Mouse (Mus musculus) forebrain, postnatal 0 days (tissue): ENCODE data around the gene Inca1. TPM values are rescaled to one million over a fixed set of nuclear protein-coding genes. Genes with fewer than 3 reads are reported as not detected.
A peak's percentile ranks its signal among the peaks of the same experiment; 100 is the strongest.

Experiments used
- ATAC-seq: fragments of 200-750 bp; cut with Nextera tagmentation; 2 replicates; pipeline ENCODE4 v1.8.0; 2017; ENCODE audit warnings: mild to moderate bottlenecking, moderate library complexity
- DNase-seq: peaks from one replicate; pipeline ENCODE4 v3.0.0-alpha.2; 2015
- H3K27ac ChIP-seq: fragments of 300-500 bp; sonication (generic); 2 replicates; pipeline ENCODE4 v1.5.1; 2014; ENCODE audit warnings: low read depth, mild to moderate bottlenecking, antibody characterized with exemption, low read length, moderate library complexity, mixed read lengths
- H3K27me3 ChIP-seq: fragments of 300-500 bp; sonication (generic); 2 replicates; pipeline ENCODE4 v1.6.1; 2014; ENCODE audit warnings: mild to moderate bottlenecking, low read length, mixed read lengths; ENCODE audit not compliant: insufficient read depth
- H3K36me3 ChIP-seq: fragments of 300-500 bp; sonication (generic); 2 replicates; pipeline ENCODE4 v1.6.1; 2014; ENCODE audit warnings: mild to moderate bottlenecking, moderate library complexity; ENCODE audit not compliant: insufficient read depth
- H3K4me1 ChIP-seq: fragments of 300-500 bp; sonication (generic); 2 replicates; pipeline ENCODE4 v1.6.1; 2014; ENCODE audit warnings: antibody characterized with exemption; ENCODE audit not compliant: insufficient read depth
- H3K4me2 ChIP-seq: fragments of 300-500 bp; sonication (generic); 2 replicates; pipeline ENCODE4 v1.6.1; 2014; ENCODE audit warnings: low read depth, mild to moderate bottlenecking, moderate library complexity
- H3K4me3 ChIP-seq: fragments of 300-500 bp; sonication (generic); 2 replicates; pipeline ENCODE4 v1.5.1; 2014; ENCODE audit warnings: low read depth, low read length, mixed read lengths
- H3K9ac ChIP-seq: fragments of 300-500 bp; sonication (generic); 2 replicates; pipeline ENCODE4 v1.6.1; 2014; ENCODE audit warnings: mild to moderate bottlenecking
- H3K9me3 ChIP-seq: fragments of 300-500 bp; sonication (generic); 2 replicates; pipeline ENCODE4 v1.6.1; 2016; ENCODE audit warnings: low read length
- CTCF ChIP-seq: sonication (generic); IDR thresholded peaks from 2 replicates; pipeline ENCODE4 v1.5.1; 2016; ENCODE audit warnings: antibody characterized with exemption, control low read depth, low read depth
- WGBS: fragments of 180-500 bp; shearing (Covaris S2); extraction: QIAGEN DNeasy Blood & Tissue Kit; methylation state at CpG from one replicate; pipeline ENCODE4 v1.1.7; 2014; 5-methylcytosine and 5-hydroxymethylcytosine counted together
- polyA plus RNA-seq: library from polyadenylated mRNA; unstranded; fragments of >200 nt; fragmentation: Nextera tagmentation; extraction: Ambion mirVana; gene quantifications from 2 replicates; pipeline ENCODE4 v1.2.1, GENCODE M21; 2015
- total RNA-seq: library from RNA; depleted of rRNA; stranded (reverse); fragments of >200 nt; gene quantifications from 2 replicates; pipeline ENCODE4 v1.2.3, GENCODE M21; 2014; rRNA removed

Inca1 gene
- total RNA-seq: 0.62 and 0.69 TPM in 2 replicates
- 1.5 and 2.1 TPM in 2 replicates for polyA plus RNA-seq

DNA sequence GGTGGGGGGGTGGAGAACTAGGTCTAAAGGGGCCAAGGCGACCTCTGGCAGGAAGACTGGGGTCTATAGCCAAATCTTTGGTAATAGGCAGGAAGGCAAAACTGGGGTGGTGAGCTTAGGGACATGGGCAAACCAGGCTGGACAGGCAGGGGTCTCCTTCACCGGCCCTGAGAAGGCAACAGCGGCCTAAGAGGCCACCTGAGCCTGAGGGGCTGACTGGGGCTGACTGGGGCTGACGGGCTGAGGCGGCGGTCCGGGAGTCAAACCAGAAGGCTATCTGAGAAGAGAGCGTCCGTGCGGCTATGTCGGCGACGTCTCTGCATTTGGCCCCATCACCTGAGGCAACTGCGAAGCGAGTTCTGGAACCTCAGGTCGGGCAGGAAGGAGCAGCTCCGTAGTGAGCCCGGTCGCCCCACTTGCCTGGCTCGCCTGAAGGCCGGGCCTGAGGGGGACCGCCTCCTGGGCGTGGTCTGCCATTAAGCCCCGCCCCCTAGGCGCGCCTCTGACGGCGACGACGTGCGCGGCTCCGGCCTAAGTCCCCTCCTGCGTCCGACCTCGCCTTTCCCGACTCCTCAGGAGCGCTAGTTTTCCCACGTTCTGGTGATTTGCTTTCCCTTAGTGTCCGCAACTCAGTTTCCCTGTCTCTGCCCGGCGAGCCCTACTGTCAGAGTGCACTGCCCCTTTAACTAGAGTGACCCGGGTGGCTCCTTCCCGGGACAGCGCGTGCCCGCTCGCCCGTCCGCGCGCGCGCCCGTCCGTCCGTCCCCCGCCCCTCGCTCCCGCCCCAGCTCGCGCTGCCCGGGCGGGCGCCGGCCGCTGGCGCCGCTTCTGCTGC, at the start of gene Inca1, which contains the start of gene Kif1c:
Gene Inca1 (minus strand): TSS at position 434 of the 835 bp plus-strand sequence.
Gene Kif1c (plus strand): TSS at position 827 of the 835 bp plus-strand sequence.
- H3K4me1 ChIP-seq: peaks cover 8% of the 10 kb centered on the region; the same call in 1 of the 2 replicates
- H3K27ac ChIP-seq: peak within 1 kb of the TSS; percentile 75
- no peak for TF ChIP-seq CTCF
- no peaks in the 10 kb centered on the region for H3K9me3 ChIP-seq
- H3K27me3 ChIP-seq: no peaks in the 10 kb centered on the region
- H3K4me2 ChIP-seq: peak within 1 kb of the TSS; percentile 90
- peaks cover 20% of the 10 kb centered on the region for H3K36me3 ChIP-seq
- H3K4me3 ChIP-seq: peak within 1 kb of the TSS; percentile 91
- peak; percentile 99 for ATAC-seq
- peak within 1 kb of the TSS; percentile 80 for H3K9ac ChIP-seq
- WGBS: 3% methylated on average over 68 of the region's 69 CpGs
- peak; percentile 96 for DNase-seq

DNA sequence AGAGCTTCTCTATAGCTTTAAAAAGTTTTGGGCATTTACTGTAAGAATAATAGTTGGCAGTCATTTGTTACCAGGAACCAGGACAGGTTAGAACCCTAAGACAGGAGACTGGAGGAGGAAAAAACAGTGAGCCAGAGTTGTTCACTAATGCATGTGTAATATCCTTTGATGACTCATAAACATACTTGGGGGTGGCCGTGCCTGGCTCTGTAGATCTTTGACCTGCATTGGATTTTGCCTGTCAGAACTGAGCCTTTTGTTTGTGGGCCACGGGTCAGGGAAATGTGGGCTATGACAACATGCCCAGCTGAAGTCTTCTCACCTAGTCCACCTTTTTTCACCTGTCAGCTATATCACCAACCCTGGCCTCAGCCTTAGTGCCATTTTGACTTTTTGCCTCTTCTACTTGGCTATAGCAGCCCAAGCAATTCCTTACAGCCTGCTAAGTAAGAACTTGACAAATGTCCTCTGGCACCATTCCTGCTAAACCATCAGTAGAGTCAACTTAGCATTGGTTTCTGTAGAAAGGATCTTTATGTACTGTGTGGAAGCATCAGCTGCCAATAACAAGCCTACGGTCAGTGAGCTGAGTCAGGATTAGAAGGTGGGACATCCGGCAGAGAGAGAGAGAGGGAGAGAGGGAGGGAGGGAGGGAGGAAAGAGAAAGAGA, 48.1 kb upstream of the Inca1 start:
- Histone ChIP-seq H3K36me3 (no peaks in the 10 kb centered on the region), H3K27me3 (no peaks in the 10 kb centered on the region), H3K4me1 (no peaks in the 10 kb centered on the region), H3K9ac (no peak overlapping the region), H3K9me3 (no peaks in the 10 kb centered on the region), H3K4me2 (no peak overlapping the region), H3K4me3 (no peak overlapping the region), H3K27ac (no peak overlapping the region)
- no peak for TF ChIP-seq CTCF
- DNase-seq (no peak), ATAC-seq (no peak)
- 90% methylated on average over 4 of the region's 4 CpGs for WGBS

DNA sequence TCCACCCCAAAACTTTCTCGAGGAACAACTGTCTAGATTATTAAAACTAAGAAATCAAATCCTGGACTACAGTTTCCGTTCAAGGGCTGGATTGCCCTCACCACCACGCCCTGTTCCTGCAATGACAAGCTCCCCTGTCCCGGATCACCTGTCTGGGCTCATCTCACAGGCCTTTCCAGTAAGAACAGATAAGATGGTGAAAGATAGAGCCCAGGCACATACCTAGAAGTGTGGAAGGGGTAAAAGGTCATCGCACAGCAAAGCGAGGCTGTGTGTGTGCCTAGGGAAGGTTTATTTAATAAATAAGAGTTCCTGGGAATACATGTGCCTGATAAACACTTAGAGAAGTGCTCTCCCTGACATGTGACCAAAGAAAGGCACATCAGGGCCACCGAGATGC, 45.7 kb upstream of the Inca1 start:
- H3K27ac ChIP-seq: no peak overlapping the region
- WGBS: 88% methylated on average over 7 of the region's 7 CpGs
- no peaks in the 10 kb centered on the region for H3K4me1 ChIP-seq
- H3K4me2 ChIP-seq: no peak overlapping the region
- H3K9ac ChIP-seq: no peak overlapping the region
- TF ChIP-seq CTCF: no peak
- no peaks in the 10 kb centered on the region for H3K36me3 ChIP-seq
- H3K9me3 ChIP-seq: no peaks in the 10 kb centered on the region
- no peak for ATAC-seq
- H3K27me3 ChIP-seq: no peaks in the 10 kb centered on the region
- H3K4me3 ChIP-seq: no peak overlapping the region
- no peak for DNase-seq

DNA sequence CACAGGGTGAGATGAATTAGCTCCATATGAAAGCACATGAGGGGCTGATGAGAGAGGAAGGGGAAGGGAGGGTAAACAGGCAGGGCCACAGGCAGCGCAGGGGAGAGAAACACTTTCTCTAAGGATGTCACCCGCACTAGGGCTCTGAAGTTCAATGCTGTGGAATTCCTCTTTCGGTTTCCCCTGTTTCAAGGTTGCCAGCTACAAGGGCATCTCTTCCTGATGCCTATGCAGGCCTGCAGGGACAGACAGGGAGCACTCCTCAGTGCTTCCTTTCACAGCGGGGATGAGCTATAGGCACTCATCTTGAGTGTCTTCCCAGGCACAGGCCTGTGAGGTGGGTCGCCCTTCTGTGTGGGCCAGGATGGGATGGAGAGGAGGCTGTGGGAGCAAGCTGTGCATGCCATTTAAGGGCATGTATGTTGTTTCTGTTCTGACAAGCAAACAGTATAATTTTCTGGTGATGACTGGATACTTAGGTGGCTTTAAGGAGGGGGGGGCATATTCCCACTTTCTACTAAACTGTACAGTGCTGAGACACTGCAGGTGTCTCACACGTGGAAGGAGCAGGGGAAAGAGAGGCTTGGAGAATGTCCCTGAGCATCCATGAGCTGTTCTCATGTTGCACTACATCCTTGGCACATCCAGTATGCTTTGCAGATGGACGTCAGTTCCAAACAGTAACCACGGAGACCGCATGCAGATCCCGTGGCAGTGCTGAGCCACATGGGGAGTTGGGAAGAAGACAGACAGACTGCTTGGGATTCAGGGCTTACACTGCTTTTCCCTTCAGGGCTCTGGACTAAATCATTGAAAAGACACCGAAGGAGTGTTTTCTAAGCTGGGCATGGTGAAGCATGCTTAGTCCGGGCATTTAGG, 42.9 kb upstream of the Inca1 start:
- Histone ChIP-seq H3K4me1 (no peaks in the 10 kb centered on the region), H3K27ac (peak overlapping the region; percentile 15; the same call in 1 of the 2 replicates), H3K9ac (peak overlapping the region; percentile 18; the same call in 1 of the 2 replicates), H3K9me3 (no peaks in the 10 kb centered on the region), H3K4me2 (no peak overlapping the region), H3K36me3 (no peaks in the 10 kb centered on the region), H3K27me3 (no peaks in the 10 kb centered on the region), H3K4me3 (no peak overlapping the region)
- ATAC-seq (peak; percentile 81), DNase-seq (peak; percentile 57)
- WGBS: 63% methylated on average over 12 of the region's 12 CpGs
- 0 out of 2 replicates have a peak, but pooled peaks have one; percentile 13 for TF ChIP-seq CTCF

DNA sequence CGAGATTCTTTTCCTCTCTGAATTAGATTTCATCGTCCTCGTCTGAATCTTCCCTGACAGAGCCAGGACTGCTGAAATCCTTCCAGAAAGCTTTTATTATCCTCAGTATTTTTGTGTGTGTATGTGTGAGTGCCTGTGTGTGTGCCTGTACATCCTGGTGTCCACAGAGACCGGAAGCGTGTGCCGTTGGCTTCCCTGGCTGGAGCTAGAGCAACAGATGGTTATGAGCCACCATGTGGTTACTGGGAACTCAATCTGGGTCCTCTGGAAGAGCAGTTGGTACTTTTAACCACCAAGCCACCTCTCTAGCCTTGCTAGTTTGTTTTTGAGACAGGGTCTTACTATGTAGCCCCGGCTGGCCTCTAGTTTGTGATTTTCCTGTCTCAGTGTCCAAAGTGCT, 42.2 kb upstream of the Inca1 start:
- no peak for TF ChIP-seq CTCF

DNA sequence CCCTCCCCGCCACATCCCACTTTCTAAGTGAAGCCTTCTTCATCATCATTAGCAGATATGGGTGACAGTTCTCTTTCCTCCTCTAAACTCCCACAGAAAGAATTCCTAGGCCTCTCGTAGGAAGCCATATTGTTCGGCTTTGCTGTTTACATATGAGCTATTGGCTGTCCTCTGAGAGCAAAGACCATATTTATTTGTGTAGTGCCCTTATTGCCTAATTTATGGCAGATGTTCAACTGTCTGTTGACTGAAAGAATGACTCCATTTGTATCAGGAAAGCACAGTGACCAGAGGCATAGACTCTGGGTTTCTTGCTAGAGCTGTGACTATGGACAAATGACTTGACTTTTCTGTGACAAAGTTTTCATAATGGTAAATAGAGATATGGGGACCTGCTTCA, 41.6 kb upstream of the Inca1 start:
- H3K4me1 ChIP-seq: no peaks in the 10 kb centered on the region

More for the DNA sequence above, 42.2 kb upstream of the Inca1 start:
- no peak overlapping the region for H3K4me3 ChIP-seq
- no peaks in the 10 kb centered on the region for H3K9me3 ChIP-seq
- 72% methylated on average over 7 of the region's 7 CpGs for WGBS
- 0 out of 2 replicates have a peak, but pooled peaks have one; percentile 18 for ATAC-seq
- DNase-seq: no peak
- no peaks in the 10 kb centered on the region for H3K27me3 ChIP-seq
- H3K27ac ChIP-seq: no peak overlapping the region
- H3K9ac ChIP-seq: no peak overlapping the region
- H3K36me3 ChIP-seq: no peaks in the 10 kb centered on the region
- H3K4me1 ChIP-seq: no peaks in the 10 kb centered on the region
- H3K4me2 ChIP-seq: no peak overlapping the region

More for the DNA sequence above, 41.6 kb upstream of the Inca1 start:
- no peak for TF ChIP-seq CTCF
- H3K9me3 ChIP-seq: no peaks in the 10 kb centered on the region
- DNase-seq (no peak), ATAC-seq (no peak)
- WGBS: 96% methylated on average over 3 of the region's 3 CpGs
- H3K27ac ChIP-seq: no peak overlapping the region
- H3K4me3 ChIP-seq: no peak overlapping the region
- no peak overlapping the region for H3K9ac ChIP-seq
- H3K36me3 ChIP-seq: no peaks in the 10 kb centered on the region
- no peak overlapping the region for H3K4me2 ChIP-seq
- H3K27me3 ChIP-seq: no peaks in the 10 kb centered on the region
